ENCODE assay signal across 9 mouse cellular contexts in genomic region chr15:93438663-93439062, GRCm38 (mm10). TPM values are rescaled to one million over a fixed set of nuclear protein-coding genes. Genes with fewer than 3 reads are reported as not detected.
A peak's percentile ranks its signal among the peaks of the same experiment; 100 is the strongest.
DNase-seq lines count a peak whose midpoint lies in the region; ATAC-seq and TF ChIP-seq lines count a peak whose summit lies in the region.
"Had no signal": no experiment of that assay in that cellular context is flagged by ENCODE, and none has a peak within 500 bp of the region (broad histone marks: within the 10 kb centered on the region; RNA-seq: fewer than 3 reads in every experiment).

No protein-coding gene starts in this region.

- H3K4me3 ChIP-seq in heart, adult 2 months = no peak overlapping the region
- H3K4me3 ChIP-seq in heart, embryonic 11.5 days (ENCODE audit: low read depth, low read length) = no peak overlapping the region
- H3K4me3 ChIP-seq: megakaryocyte, embryonic 14.5 days had no signal

- DNase-seq in heart, adult 2 months = peak; percentile 37 to 53
- peak; percentile 33 for DNase-seq in adrenal gland, adult 8-10 months
- peak; percentile 70 for DNase-seq in embryo, embryonic 11 days
- DNase-seq in heart, postnatal 10 days = peak; percentile 68 to 79
- DNase-seq in layer of hippocampus, adult 9-11 months = peak; percentile 53
- DNase-seq in lung, postnatal 36 days = peak; percentile 73
- DNase-seq in right cerebral cortex, postnatal 4 days = peak; percentile 63

- TF ChIP-seq EP300 in heart, adult 2 months (IDR thresholded peaks at IDR 0.05; ENCODE audit: insufficient read depth, low read depth, low read length) = peak; percentile 72

- no peak for ATAC-seq in heart, embryonic 11.5 days (replicated peaks; ENCODE audit: insufficient number of reproducible peaks, low FRiP score, low TSS enrichment)

- TF ChIP-seq CTCF in heart, adult 2 months (IDR thresholded peaks at IDR 0.05) = peak; percentile 89

- H3K27me3 ChIP-seq in heart, adult 2 months (ENCODE audit: control insufficient read depth, insufficient read depth, low read length) = no peaks in the 10 kb centered on the region
- H3K27me3 ChIP-seq in heart, embryonic 11.5 days (ENCODE audit: control insufficient read depth, insufficient read depth, low read length) = no peaks in the 10 kb centered on the region
- H3K27me3 ChIP-seq: megakaryocyte, embryonic 14.5 days had no signal

- TF ChIP-seq POLR2A in heart, adult 2 months (IDR thresholded peaks at IDR 0.05; ENCODE audit: insufficient read depth, low read depth, low read length) = no peak

- WGBS in heart, adult 2 months = 48% methylated on average over 5 of the region's 5 CpGs
- WGBS in heart, embryonic 11.5 days (ENCODE audit: insufficient replicate concordance) = 41% methylated on average over 5 of the region's 5 CpGs

- no peak overlapping the region for H3K9ac ChIP-seq in heart, adult 2 months (ENCODE audit: low read depth, low read length)
- no peak overlapping the region for H3K9ac ChIP-seq in heart, embryonic 11.5 days (ENCODE audit: low read depth, low read length)

- no peaks in the 10 kb centered on the region for H3K4me1 ChIP-seq in heart, adult 2 months (ENCODE audit: control insufficient read depth, insufficient read depth, low read length)
- no peaks in the 10 kb centered on the region for H3K4me1 ChIP-seq in heart, embryonic 11.5 days (ENCODE audit: control insufficient read depth, insufficient read depth, low read length)

- H3K36me3 ChIP-seq in heart, adult 2 months (ENCODE audit: control insufficient read depth, insufficient read depth, low read length) = no peaks in the 10 kb centered on the region
- peaks cover 17% of the 10 kb centered on the region for H3K36me3 ChIP-seq in heart, embryonic 11.5 days (ENCODE audit: control insufficient read depth, insufficient read depth, low read length)

- intact Hi-C loops in heart, adult 2 months (cut with DNase I) = loop anchor here (1.0 kb wide), 1 partner anchor 173 kb away; no protein-coding TSS in a partner anchor
- intact Hi-C loops in heart, postnatal 10 days (cut with DNase I) = loop anchor here (1.0 to 5.0 kb wide), 3 partner anchors 139 to 774 kb away; no protein-coding TSS in a partner anchor

- no peaks in the 10 kb centered on the region for H3K9me3 ChIP-seq in heart, embryonic 11.5 days (replicated peaks; ENCODE audit: control insufficient read depth, low read length)
- H3K9me3 ChIP-seq: megakaryocyte, embryonic 14.5 days had no signal

- H3K79me2 ChIP-seq in heart, adult 2 months (replicated peaks; ENCODE audit: control insufficient read depth, insufficient read depth, low read length) = no peaks in the 10 kb centered on the region

- H3K4me2 ChIP-seq in heart, embryonic 11.5 days = no peak overlapping the region

- no peak overlapping the region for H3K27ac ChIP-seq in heart, adult 2 months
- H3K27ac ChIP-seq in heart, embryonic 11.5 days (ENCODE audit: low read depth, low read length) = no peak overlapping the region

RNA-seq across cellular contexts. Expression of gene Pphln1, which starts 40.5 kb away (rescaled TPM):
- total RNA-seq in heart, adult 2 months (2021) = 10 to 100 TPM; 20.9 to 21.6 TPM
- polyA plus RNA-seq in heart, adult 2 months (2012; rRNA removed) = 6.0 and 10.3 TPM in 2 replicates
- 35.3 and 43.3 TPM in 2 replicates for polyA plus RNA-seq in heart, embryonic 11.5 days (2014; fragmentation: Nextera tagmentation; extraction: Ambion mirVana)
- total RNA-seq in adrenal gland, adult 8-10 months (2022) = 10 to 100 TPM; 39.6 to 42.8 (median 40.9) TPM
- total RNA-seq in heart, postnatal 10 days (2021) = 10 to 100 TPM; 27.6 to 29.5 TPM

RNA-seq across cellular contexts. Expression of gene Zcrb1, which starts 40.5 kb away (rescaled TPM):
- total RNA-seq in heart, adult 2 months (2021) = 10 to 100 TPM; 89.3 to 97.3 TPM
- 33.0 and 52.7 TPM in 2 replicates for polyA plus RNA-seq in heart, adult 2 months (2012; rRNA removed)
- polyA plus RNA-seq in heart, embryonic 11.5 days (2014; fragmentation: Nextera tagmentation; extraction: Ambion mirVana) = 125 and 135 TPM in 2 replicates
- total RNA-seq in adrenal gland, adult 8-10 months (2022) = 10 to 100 TPM; 71.0 to 99.5 (median 83.2) TPM
- total RNA-seq in heart, postnatal 10 days (2021) = 10 to 100 TPM; 69.9 to 75.5 TPM
